Mouse (Mus musculus) heart, postnatal 0 days (tissue): ENCODE data around the gene P2rx7.

Experiments
- CTCF ChIP-seq: IDR thresholded peaks from 2 replicates; pipeline ENCODE4 v1.5.1; 2016; ENCODE audit warnings: antibody characterized with exemption, control low read depth, low read depth
- EP300 ChIP-seq: IDR thresholded peaks from 2 replicates; pipeline ENCODE4 v1.6.1; 2016; ENCODE audit warnings: antibody characterized with exemption, low read depth

DNA sequence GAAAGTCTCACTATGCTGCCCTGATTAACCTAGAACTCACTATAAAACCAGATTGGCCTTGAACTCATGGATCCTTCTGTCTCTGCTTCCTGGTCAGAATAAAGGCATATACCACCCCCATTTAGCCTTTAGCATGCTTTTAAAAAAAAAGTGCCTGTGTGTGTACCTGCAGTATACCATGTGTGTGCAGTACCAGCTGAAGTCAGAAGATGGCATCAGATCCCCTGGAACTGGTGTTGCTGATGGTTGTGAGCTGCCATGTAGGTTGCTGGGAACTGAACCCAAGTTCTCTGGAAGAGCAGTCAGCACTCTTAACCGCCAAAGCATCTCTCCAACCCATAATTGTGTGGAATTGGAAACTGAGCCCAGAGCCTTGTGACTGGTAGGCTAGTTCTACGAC is 73.1 kb downstream of the P2rx7 start:
- no peak for TF ChIP-seq CTCF
- TF ChIP-seq EP300: no peak
